Mouse (Mus musculus): Measurements from ENCODE around the gene Smyd3.

DNA sequence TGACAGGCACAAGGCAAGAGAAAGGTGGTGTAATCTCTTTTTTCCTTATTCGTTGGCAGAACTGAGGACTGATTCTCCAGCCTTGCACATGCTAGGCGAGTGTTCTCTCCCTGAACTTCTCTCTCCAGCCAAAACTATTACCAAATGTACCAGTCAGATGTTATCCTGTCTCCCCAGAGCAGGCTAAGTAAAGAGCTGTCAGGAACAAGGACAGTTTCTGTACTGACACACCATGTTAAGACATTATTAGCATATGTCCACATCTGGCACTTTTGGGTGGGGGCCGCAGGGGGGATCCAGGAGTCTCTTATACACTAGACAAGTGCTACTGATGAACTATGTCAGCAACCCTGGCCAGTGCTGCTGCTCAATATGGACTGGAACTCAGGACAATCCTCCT is 39.1 kb upstream of the Smyd3 start:
- TF ChIP-seq POLR2A (IDR thresholded peaks at IDR 0.05; ENCODE audit: borderline replicate concordance, low read depth, low read length) (no peak), CTCF (IDR thresholded peaks at IDR 0.05; ENCODE audit: low read depth, low read length) (no peak)

All from bone marrow macrophage, adult 2 months (primary cell).